Mouse (Mus musculus): ENCODE measurements around the gene Cdk5rap3. TPM values are rescaled to one million over a fixed set of nuclear protein-coding genes. Genes with fewer than 3 reads are reported as not detected.

Gene Cdk5rap3
- total and polyA plus RNA-seq, 2 experiments from 2014 or later, result 56.5 to 77.1 TPM

DNA sequence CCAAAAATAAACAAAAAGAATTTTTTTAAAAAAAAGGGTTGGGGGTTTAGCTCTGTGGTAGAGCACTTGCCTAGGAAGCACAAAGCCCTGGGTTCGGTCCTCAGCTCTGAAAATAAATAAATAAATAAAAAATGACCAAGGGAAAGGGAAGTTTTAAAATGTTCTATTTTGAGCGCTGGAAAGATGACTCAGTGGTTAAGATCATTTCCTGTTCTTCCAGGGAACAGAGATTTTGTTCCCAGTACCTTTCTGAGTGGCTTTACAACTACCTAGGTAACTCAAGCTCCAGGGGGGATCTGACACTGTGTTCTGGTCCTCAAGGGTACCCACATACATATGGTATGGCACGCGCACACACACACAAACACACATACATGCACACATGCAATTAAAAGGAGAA is 20.4 kb downstream of the Cdk5rap3 start:
- no peaks in the 10 kb centered on the region for H3K9me3 ChIP-seq (ENCODE audit: low read length)
- no peaks in the 10 kb centered on the region for H3K36me3 ChIP-seq (ENCODE audit: insufficient read depth, low read length)
- TF ChIP-seq CTCF (IDR thresholded peaks at IDR 0.05; ENCODE audit: low read depth), result no peak
- no peak overlapping the region for H3K4me2 ChIP-seq (ENCODE audit: low read depth, low read length)
- H3K4me3 ChIP-seq (ENCODE audit: low read length), result no peak overlapping the region
- ATAC-seq, result no peak
- WGBS, result 96% methylated on average over 4 of the region's 4 CpGs
- H3K4me1 ChIP-seq (ENCODE audit: insufficient read depth, low read length), result 0 out of 2 replicates have a peak, but pooled peaks cover 7% of the 10 kb centered on the region
- DNase-seq (ENCODE audit: low spot score), result no peak
- no peaks in the 10 kb centered on the region for H3K27me3 ChIP-seq (ENCODE audit: insufficient read depth, low read length)
- no peak overlapping the region for H3K9ac ChIP-seq (replicated peaks; ENCODE audit: low read length)
- no peak overlapping the region for H3K27ac ChIP-seq

DNA sequence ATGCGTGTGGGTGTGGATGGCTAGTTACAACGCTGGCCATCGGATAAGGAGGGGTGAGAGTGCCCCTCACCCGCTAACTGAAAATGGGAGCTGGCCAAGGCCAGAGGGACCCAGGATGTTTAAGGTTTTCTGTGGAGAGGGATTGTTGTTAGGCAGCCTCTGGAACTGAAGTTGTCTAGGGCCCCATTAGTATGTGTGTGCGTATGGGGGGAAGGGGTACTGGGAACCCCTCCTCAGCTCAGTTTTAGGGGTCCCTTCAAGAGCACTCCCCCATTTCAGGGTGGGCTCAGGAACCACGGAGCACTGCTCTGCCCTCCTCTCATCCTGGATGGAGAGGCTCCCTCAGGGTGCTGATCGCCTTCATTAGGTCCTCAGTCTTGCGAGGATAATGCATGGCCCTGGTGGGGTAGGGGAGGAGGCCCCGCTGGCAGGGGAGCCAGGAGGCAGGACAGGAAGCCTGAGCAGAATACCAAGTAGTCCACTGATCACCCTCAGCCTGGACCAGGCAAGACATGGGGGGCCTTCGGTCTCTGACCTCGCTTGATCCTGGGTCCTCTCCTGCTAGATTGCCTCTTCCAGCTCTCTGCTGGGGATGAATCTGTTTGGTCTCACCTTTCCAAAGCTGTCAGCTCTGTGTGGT is 23.0 kb downstream of the Cdk5rap3 start:
- H3K4me3 ChIP-seq (ENCODE audit: low read length), result no peak overlapping the region
- peak; percentile 49; the same call in 1 of the 2 replicates for ATAC-seq
- 22% methylated on average over 11 of the region's 11 CpGs for WGBS
- H3K27ac ChIP-seq, result no peak overlapping the region
- H3K9ac ChIP-seq (replicated peaks; ENCODE audit: low read length), result no peak overlapping the region
- no peaks in the 10 kb centered on the region for H3K27me3 ChIP-seq (ENCODE audit: insufficient read depth, low read length)
- H3K4me2 ChIP-seq (ENCODE audit: low read depth, low read length), result no peak overlapping the region
- no peak for DNase-seq (ENCODE audit: low spot score)
- H3K36me3 ChIP-seq (ENCODE audit: insufficient read depth, low read length), result no peaks in the 10 kb centered on the region
- H3K4me1 ChIP-seq (ENCODE audit: insufficient read depth, low read length), result 0 out of 2 replicates have a peak, but pooled peaks cover 7% of the 10 kb centered on the region
- no peak for TF ChIP-seq CTCF (IDR thresholded peaks at IDR 0.05; ENCODE audit: low read depth)
- H3K9me3 ChIP-seq (ENCODE audit: low read length), result no peaks in the 10 kb centered on the region

DNA sequence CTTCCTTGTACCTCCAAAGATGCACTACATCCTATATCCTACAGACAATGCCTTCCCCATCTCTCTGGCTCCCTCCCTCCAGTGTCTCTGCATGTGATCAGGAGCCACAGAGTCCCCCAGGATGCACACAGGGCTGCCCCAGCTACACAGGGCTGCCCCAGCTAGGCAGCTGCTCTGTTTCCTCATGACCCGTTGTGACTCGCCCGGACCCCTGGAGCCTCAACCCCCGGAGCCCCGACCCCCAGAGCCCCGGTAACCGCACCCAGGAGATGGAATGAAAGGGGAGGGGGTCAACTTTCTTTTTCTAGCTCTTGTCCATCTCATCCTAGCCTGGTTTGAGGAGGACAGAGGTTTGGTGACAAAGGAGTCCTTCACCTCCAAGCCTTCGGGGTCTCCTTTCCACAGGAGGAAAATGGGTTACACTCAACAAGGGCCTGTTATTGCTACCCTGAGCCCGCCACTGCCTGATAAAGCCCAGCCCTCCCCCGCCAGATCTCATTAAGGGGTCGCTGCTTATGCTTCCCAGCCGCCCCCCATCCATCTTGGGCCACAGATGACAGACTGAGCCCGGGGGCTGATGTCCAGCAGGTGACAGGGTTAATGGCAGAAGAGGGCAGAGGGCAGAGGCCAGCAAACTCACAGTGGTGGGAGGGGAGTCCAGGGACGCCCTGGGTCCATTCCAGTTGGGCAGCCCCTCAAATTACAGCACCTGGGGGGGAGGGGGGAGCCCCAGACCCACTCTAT is 24.3 kb downstream of the Cdk5rap3 start:
- no peaks in the 10 kb centered on the region for H3K27me3 ChIP-seq (ENCODE audit: insufficient read depth, low read length)
- no peak overlapping the region for H3K4me2 ChIP-seq (ENCODE audit: low read depth, low read length)
- no peak for TF ChIP-seq CTCF (IDR thresholded peaks at IDR 0.05; ENCODE audit: low read depth)
- no peak overlapping the region for H3K9ac ChIP-seq (replicated peaks; ENCODE audit: low read length)
- no peak overlapping the region for H3K4me3 ChIP-seq (ENCODE audit: low read length)
- H3K27ac ChIP-seq, result no peak overlapping the region
- H3K36me3 ChIP-seq (ENCODE audit: insufficient read depth, low read length), result no peaks in the 10 kb centered on the region
- H3K4me1 ChIP-seq (ENCODE audit: insufficient read depth, low read length), result 0 out of 2 replicates have a peak, but pooled peaks cover 7% of the 10 kb centered on the region
- no peaks in the 10 kb centered on the region for H3K9me3 ChIP-seq (ENCODE audit: low read length)
- DNase-seq (ENCODE audit: low spot score), result no peak
- WGBS, result 32% methylated on average over 14 of the region's 14 CpGs
- ATAC-seq, result no peak

DNA sequence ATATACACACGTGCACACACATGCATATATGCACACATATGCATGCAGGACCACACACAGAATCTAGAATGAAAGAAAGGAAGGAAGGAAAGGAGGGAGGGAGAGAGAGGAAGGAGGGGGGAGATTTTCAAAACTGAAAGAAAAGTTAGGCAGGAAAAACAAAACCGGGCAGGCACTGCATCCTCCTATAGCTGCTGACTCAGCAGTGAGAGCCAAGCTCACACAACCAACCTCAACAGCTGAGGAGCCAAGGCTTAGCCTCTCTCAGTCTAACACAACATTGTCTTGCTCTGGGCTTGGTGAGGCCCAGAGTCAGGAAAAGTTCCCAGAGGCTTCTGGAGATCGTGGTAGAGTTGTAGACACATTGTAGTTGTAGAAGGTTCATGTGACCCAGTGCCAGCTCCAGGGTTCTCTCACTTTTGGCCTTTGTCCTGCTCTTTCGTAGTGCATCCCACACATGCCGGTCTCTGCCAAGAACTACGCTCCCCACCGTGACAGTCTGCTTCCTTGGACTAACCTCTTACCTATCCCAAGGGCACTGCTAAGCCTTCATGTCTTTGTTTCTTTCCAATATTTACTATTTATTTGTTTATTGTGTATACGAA is 29.3 kb downstream of the Cdk5rap3 start:
- Histone ChIP-seq H3K4me3 (ENCODE audit: low read length) (no peak overlapping the region), H3K9me3 (ENCODE audit: low read length) (no peaks in the 10 kb centered on the region), H3K27ac (peak overlapping the region; percentile 76; the same call in 1 of the 2 replicates), H3K4me2 (ENCODE audit: low read depth, low read length) (no peak overlapping the region), H3K9ac (replicated peaks; ENCODE audit: low read length) (no peak overlapping the region), H3K4me1 (ENCODE audit: insufficient read depth, low read length) (peaks cover 7% of the 10 kb centered on the region; the same call in 1 of the 2 replicates), H3K27me3 (ENCODE audit: insufficient read depth, low read length) (no peaks in the 10 kb centered on the region), H3K36me3 (ENCODE audit: insufficient read depth, low read length) (no peaks in the 10 kb centered on the region)
- DNase-seq (ENCODE audit: low spot score), result no peak
- no peak for TF ChIP-seq CTCF (IDR thresholded peaks at IDR 0.05; ENCODE audit: low read depth)
- 58% methylated on average over 8 of the region's 8 CpGs for WGBS
- ATAC-seq, result no peak

DNA sequence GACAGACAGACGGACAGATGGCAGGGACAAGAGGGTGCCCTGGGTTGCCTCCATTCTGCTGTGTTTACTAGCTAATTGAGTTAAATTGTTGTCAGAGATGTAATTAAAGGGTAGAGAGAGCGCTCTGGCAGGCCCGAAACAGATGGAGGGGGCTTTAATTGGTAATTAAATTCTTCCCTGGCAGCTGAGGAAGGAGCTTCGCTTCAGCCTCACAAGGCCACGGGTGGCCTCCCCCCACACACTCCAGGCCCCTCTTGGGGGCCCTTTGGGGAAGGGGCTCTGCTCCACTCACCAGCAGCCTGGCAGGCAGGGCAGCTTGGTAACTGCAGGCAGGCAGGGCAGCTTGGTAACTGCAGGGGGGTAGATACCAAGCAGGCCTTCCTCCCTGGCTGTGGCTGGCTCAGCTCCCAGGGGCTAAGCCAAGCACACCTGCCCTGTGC is 30.4 kb downstream of the Cdk5rap3 start:
- Histone ChIP-seq H3K27me3 (ENCODE audit: insufficient read depth, low read length) (no peaks in the 10 kb centered on the region), H3K27ac (peak overlapping the region; percentile 76), H3K4me2 (ENCODE audit: low read depth, low read length) (no peak overlapping the region), H3K9ac (replicated peaks; ENCODE audit: low read length) (no peak overlapping the region), H3K4me1 (ENCODE audit: insufficient read depth, low read length) (peaks cover 7% of the 10 kb centered on the region; the same call in 1 of the 2 replicates), H3K36me3 (ENCODE audit: insufficient read depth, low read length) (no peaks in the 10 kb centered on the region), H3K4me3 (ENCODE audit: low read length) (no peak overlapping the region), H3K9me3 (ENCODE audit: low read length) (no peaks in the 10 kb centered on the region)
- peak; percentile 55; the same call in 1 of the 2 replicates for ATAC-seq
- DNase-seq (ENCODE audit: low spot score), result peak; percentile 43
- 16% methylated on average over 5 of the region's 5 CpGs for WGBS
- TF ChIP-seq CTCF (IDR thresholded peaks at IDR 0.05; ENCODE audit: low read depth), result no peak

DNA sequence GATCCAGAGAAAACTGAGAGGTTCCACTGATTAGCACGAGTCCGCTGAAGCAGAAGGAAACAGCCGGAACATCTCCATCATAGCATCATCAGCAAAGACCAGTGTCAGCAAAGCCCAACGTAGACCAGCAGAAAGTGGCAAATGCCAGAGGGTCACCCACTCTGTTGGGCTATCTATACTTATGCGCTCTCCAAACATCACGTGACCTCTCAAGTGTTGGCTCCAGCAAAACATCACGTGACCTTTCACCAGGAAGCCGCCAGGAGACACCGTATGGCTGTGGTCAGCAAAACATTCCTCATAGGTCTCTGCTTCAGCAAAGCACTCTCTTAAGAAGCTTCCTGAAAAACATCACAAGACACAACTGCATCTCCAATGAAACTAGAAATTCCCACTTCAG is 36.0 kb downstream of the Cdk5rap3 start:
- H3K27ac ChIP-seq, result no peak overlapping the region
- H3K4me3 ChIP-seq (ENCODE audit: low read length), result no peak overlapping the region
- TF ChIP-seq CTCF (IDR thresholded peaks at IDR 0.05; ENCODE audit: low read depth), result no peak
- no peaks in the 10 kb centered on the region for H3K9me3 ChIP-seq (ENCODE audit: low read length)
- no peaks in the 10 kb centered on the region for H3K27me3 ChIP-seq (ENCODE audit: insufficient read depth, low read length)
- H3K36me3 ChIP-seq (ENCODE audit: insufficient read depth, low read length), result no peaks in the 10 kb centered on the region
- DNase-seq (ENCODE audit: low spot score) (no peak), ATAC-seq (no peak)
- 83% methylated on average over 9 of the region's 9 CpGs for whole genome bisulfite sequencing
- H3K9ac ChIP-seq (replicated peaks; ENCODE audit: low read length), result no peak overlapping the region
- H3K4me1 ChIP-seq (ENCODE audit: insufficient read depth, low read length), result peaks cover 12% of the 10 kb centered on the region
- H3K4me2 ChIP-seq (ENCODE audit: low read depth, low read length), result no peak overlapping the region

Data from hindbrain, postnatal 0 days (tissue).